Mouse (Mus musculus): ENCODE data around the gene Lrrc8e. TPM values are rescaled to one million over a fixed set of nuclear protein-coding genes. Genes with fewer than 3 reads are reported as not detected.

Lrrc8e gene
- polyA plus RNA-seq (2015; fragmentation: Nextera tagmentation; extraction: Ambion mirVana): 0.05 TPM in 1 of 2 replicates, not detected in the other

- 4% methylated on average over 32 of the region's 33 CpGs for WGBS
These were observed at the start of gene Lrrc8e for GRCm38 (mm10) chr8:4226739-4227347. Gene Lrrc8e, plus strand, starts transcription at chr8:4226827.

GRCm38 (mm10) chr8:4183409-4183808 is 43.2 kb upstream of the Lrrc8e start:
- ATAC-seq: no peak
- Histone ChIP-seq H3K27ac (ENCODE audit: low read length) (no peak overlapping the region), H3K4me3 (replicated peaks; ENCODE audit: low read length) (no peak overlapping the region), H3K4me2 (ENCODE audit: low read length) (no peak overlapping the region), H3K27me3 (replicated peaks; ENCODE audit: control insufficient read depth, insufficient read depth, low read length) (no peaks in the 10 kb centered on the region), H3K4me1 (replicated peaks; ENCODE audit: control insufficient read depth, insufficient read depth, low read length) (no peaks in the 10 kb centered on the region), H3K9me3 (ENCODE audit: control insufficient read depth, low read length) (no peaks in the 10 kb centered on the region), H3K9ac (replicated peaks; ENCODE audit: low read depth, low read length) (no peak overlapping the region), H3K36me3 (ENCODE audit: control insufficient read depth, insufficient read depth) (peaks cover 29% of the 10 kb centered on the region)
- WGBS: 82% methylated on average over 8 of the region's 8 CpGs

More at GRCm38 (mm10) chr8:4226739-4227347, at the start of gene Lrrc8e:
- Histone ChIP-seq H3K27ac (ENCODE audit: low read length) (no peak within 1 kb of the TSS), H3K27me3 (replicated peaks; ENCODE audit: control insufficient read depth, insufficient read depth, low read length) (0 out of 2 replicates have a peak, but pooled peaks cover 2% of the 10 kb centered on the region), H3K9me3 (ENCODE audit: control insufficient read depth, low read length) (no peaks in the 10 kb centered on the region), H3K36me3 (ENCODE audit: control insufficient read depth, insufficient read depth) (no peaks in the 10 kb centered on the region), H3K4me1 (replicated peaks; ENCODE audit: control insufficient read depth, insufficient read depth, low read length) (peaks cover 3% of the 10 kb centered on the region; the same call in 1 of the 2 replicates), H3K4me3 (replicated peaks; ENCODE audit: low read length) (no peak within 1 kb of the TSS), H3K4me2 (ENCODE audit: low read length) (peak within 1 kb of the TSS; percentile 27; the same call in 1 of the 2 replicates), H3K9ac (replicated peaks; ENCODE audit: low read depth, low read length) (no peak within 1 kb of the TSS)
- no peak for ATAC-seq

GRCm38 (mm10) chr8:4186151-4186550 is 40.5 kb upstream of the Lrrc8e start:
- H3K4me2 ChIP-seq (ENCODE audit: low read length): no peak overlapping the region
- 97% methylated on average over 2 of the region's 2 CpGs for WGBS

GRCm38 (mm10) chr8:4188605-4189004 is 38.0 kb upstream of the Lrrc8e start:
- no peak for ATAC-seq
- Histone ChIP-seq H3K27ac (ENCODE audit: low read length) (no peak overlapping the region), H3K9me3 (ENCODE audit: control insufficient read depth, low read length) (no peaks in the 10 kb centered on the region), H3K4me3 (replicated peaks; ENCODE audit: low read length) (no peak overlapping the region), H3K36me3 (ENCODE audit: control insufficient read depth, insufficient read depth) (peaks cover 36% of the 10 kb centered on the region), H3K27me3 (replicated peaks; ENCODE audit: control insufficient read depth, insufficient read depth, low read length) (no peaks in the 10 kb centered on the region), H3K4me2 (ENCODE audit: low read length) (no peak overlapping the region), H3K4me1 (replicated peaks; ENCODE audit: control insufficient read depth, insufficient read depth, low read length) (peaks cover 16% of the 10 kb centered on the region), H3K9ac (replicated peaks; ENCODE audit: low read depth, low read length) (no peak overlapping the region)

More at GRCm38 (mm10) chr8:4186151-4186550, 40.5 kb upstream of the Lrrc8e start:
- H3K4me3 ChIP-seq (replicated peaks; ENCODE audit: low read length): no peak overlapping the region
- peaks cover 35% of the 10 kb centered on the region for H3K36me3 ChIP-seq (ENCODE audit: control insufficient read depth, insufficient read depth)
- H3K27ac ChIP-seq (ENCODE audit: low read length): no peak overlapping the region
- no peak for ATAC-seq
- H3K9me3 ChIP-seq (ENCODE audit: control insufficient read depth, low read length): no peaks in the 10 kb centered on the region
- no peak overlapping the region for H3K9ac ChIP-seq (replicated peaks; ENCODE audit: low read depth, low read length)
- no peaks in the 10 kb centered on the region for H3K4me1 ChIP-seq (replicated peaks; ENCODE audit: control insufficient read depth, insufficient read depth, low read length)
- H3K27me3 ChIP-seq (replicated peaks; ENCODE audit: control insufficient read depth, insufficient read depth, low read length): no peaks in the 10 kb centered on the region

GRCm38 (mm10) chr8:4189031-4189722 is 37.5 kb upstream of the Lrrc8e start:
- WGBS: 37% methylated on average over 3 of the region's 3 CpGs
- no peak for ATAC-seq

GRCm38 (mm10) chr8:4192305-4192704 is 34.3 kb upstream of the Lrrc8e start:
- no peak overlapping the region for H3K4me2 ChIP-seq (ENCODE audit: low read length)
- peaks cover 16% of the 10 kb centered on the region; the same call in 1 of the 2 replicates for H3K36me3 ChIP-seq (ENCODE audit: control insufficient read depth, insufficient read depth)
- ATAC-seq: peak; percentile 66

More at GRCm38 (mm10) chr8:4189031-4189722, 37.5 kb upstream of the Lrrc8e start:
- Histone ChIP-seq H3K9me3 (ENCODE audit: control insufficient read depth, low read length) (no peaks in the 10 kb centered on the region), H3K27me3 (replicated peaks; ENCODE audit: control insufficient read depth, insufficient read depth, low read length) (no peaks in the 10 kb centered on the region), H3K27ac (ENCODE audit: low read length) (no peak overlapping the region), H3K4me2 (ENCODE audit: low read length) (no peak overlapping the region), H3K4me3 (replicated peaks; ENCODE audit: low read length) (no peak overlapping the region), H3K4me1 (replicated peaks; ENCODE audit: control insufficient read depth, insufficient read depth, low read length) (peaks cover 16% of the 10 kb centered on the region), H3K36me3 (ENCODE audit: control insufficient read depth, insufficient read depth) (peaks cover 34% of the 10 kb centered on the region), H3K9ac (replicated peaks; ENCODE audit: low read depth, low read length) (no peak overlapping the region)

GRCm38 (mm10) chr8:4192807-4193587 is 33.6 kb upstream of the Lrrc8e start:
- no peak overlapping the region; the same call in 1 of the 2 replicates for H3K9ac ChIP-seq (replicated peaks; ENCODE audit: low read depth, low read length)
- WGBS: 3% methylated on average over 18 of the region's 18 CpGs
- no peaks in the 10 kb centered on the region for H3K27me3 ChIP-seq (replicated peaks; ENCODE audit: control insufficient read depth, insufficient read depth, low read length)
- peak overlapping the region; percentile 68 for H3K27ac ChIP-seq (ENCODE audit: low read length)
- no peak overlapping the region for H3K4me3 ChIP-seq (replicated peaks; ENCODE audit: low read length)
- H3K4me2 ChIP-seq (ENCODE audit: low read length): peak overlapping the region; percentile 5; the same call in 1 of the 2 replicates
- H3K4me1 ChIP-seq (replicated peaks; ENCODE audit: control insufficient read depth, insufficient read depth, low read length): peaks cover 16% of the 10 kb centered on the region
- H3K9me3 ChIP-seq (ENCODE audit: control insufficient read depth, low read length): no peaks in the 10 kb centered on the region
- H3K36me3 ChIP-seq (ENCODE audit: control insufficient read depth, insufficient read depth): peaks cover 10% of the 10 kb centered on the region; the same call in 1 of the 2 replicates
- ATAC-seq: peak; percentile 77

More at GRCm38 (mm10) chr8:4192305-4192704, 34.3 kb upstream of the Lrrc8e start:
- Histone ChIP-seq H3K27me3 (replicated peaks; ENCODE audit: control insufficient read depth, insufficient read depth, low read length) (no peaks in the 10 kb centered on the region), H3K27ac (ENCODE audit: low read length) (peak overlapping the region; percentile 68), H3K9ac (replicated peaks; ENCODE audit: low read depth, low read length) (no peak overlapping the region), H3K9me3 (ENCODE audit: control insufficient read depth, low read length) (no peaks in the 10 kb centered on the region), H3K4me1 (replicated peaks; ENCODE audit: control insufficient read depth, insufficient read depth, low read length) (peaks cover 16% of the 10 kb centered on the region), H3K4me3 (replicated peaks; ENCODE audit: low read length) (no peak overlapping the region)
- WGBS: 31% methylated on average over 5 of the region's 5 CpGs

GRCm38 (mm10) chr8:4193588-4193894 is 33.1 kb upstream of the Lrrc8e start:
- H3K27ac ChIP-seq (ENCODE audit: low read length): no peak overlapping the region
- peaks cover 16% of the 10 kb centered on the region for H3K4me1 ChIP-seq (replicated peaks; ENCODE audit: control insufficient read depth, insufficient read depth, low read length)
- H3K36me3 ChIP-seq (ENCODE audit: control insufficient read depth, insufficient read depth): peaks cover 7% of the 10 kb centered on the region; the same call in 1 of the 2 replicates
- H3K4me3 ChIP-seq (replicated peaks; ENCODE audit: low read length): no peak overlapping the region
- no peaks in the 10 kb centered on the region for H3K9me3 ChIP-seq (ENCODE audit: control insufficient read depth, low read length)
- H3K9ac ChIP-seq (replicated peaks; ENCODE audit: low read depth, low read length): no peak overlapping the region
- H3K4me2 ChIP-seq (ENCODE audit: low read length): no peak overlapping the region
- WGBS: 51% methylated on average over 7 of the region's 7 CpGs
- peak; percentile 14 for ATAC-seq
- H3K27me3 ChIP-seq (replicated peaks; ENCODE audit: control insufficient read depth, insufficient read depth, low read length): no peaks in the 10 kb centered on the region

- peaks cover 16% of the 10 kb centered on the region for H3K36me3 ChIP-seq (ENCODE audit: control insufficient read depth, insufficient read depth)
- peaks cover 4% of the 10 kb centered on the region for H3K4me1 ChIP-seq (replicated peaks; ENCODE audit: control insufficient read depth, insufficient read depth, low read length)
- 50% methylated on average over 2 of the region's 2 CpGs for WGBS
- no peak for ATAC-seq
- H3K4me3 ChIP-seq (replicated peaks; ENCODE audit: low read length): no peak overlapping the region
- no peak overlapping the region for H3K9ac ChIP-seq (replicated peaks; ENCODE audit: low read depth, low read length)
- H3K4me2 ChIP-seq (ENCODE audit: low read length): no peak overlapping the region
- H3K27ac ChIP-seq (ENCODE audit: low read length): no peak overlapping the region
- peaks cover 4% of the 10 kb centered on the region; the same call in 1 of the 2 replicates for H3K27me3 ChIP-seq (replicated peaks; ENCODE audit: control insufficient read depth, insufficient read depth, low read length)
- no peaks in the 10 kb centered on the region for H3K9me3 ChIP-seq (ENCODE audit: control insufficient read depth, low read length)
These were observed 25.3 kb upstream of the Lrrc8e start for GRCm38 (mm10) chr8:4201321-4201720.
